Mouse (Mus musculus): ENCODE measurements around the gene Tctn1.

The Tctn1 gene

DNA sequence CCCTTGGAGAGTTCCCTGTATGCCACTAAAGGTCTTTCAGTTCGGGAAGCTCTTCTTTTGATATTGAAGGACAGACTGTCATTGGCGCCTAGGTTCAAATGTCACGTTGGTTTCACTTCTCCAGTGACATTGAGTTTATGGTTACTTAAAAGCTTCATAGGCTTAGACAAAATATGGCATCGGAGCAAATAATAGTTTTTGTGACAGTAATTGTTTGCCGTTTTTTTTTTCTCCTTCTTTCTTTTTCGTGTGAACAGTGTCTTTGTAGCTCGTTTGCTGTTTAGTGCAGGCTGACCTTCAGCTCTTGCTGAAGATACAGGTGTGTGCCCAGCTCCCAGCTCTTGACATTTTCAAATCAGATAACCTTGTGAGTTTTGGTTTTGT is 21.5 kb upstream of the Tctn1 start:
- no peak for DNase-seq (ENCODE audit: low read depth)

DNA sequence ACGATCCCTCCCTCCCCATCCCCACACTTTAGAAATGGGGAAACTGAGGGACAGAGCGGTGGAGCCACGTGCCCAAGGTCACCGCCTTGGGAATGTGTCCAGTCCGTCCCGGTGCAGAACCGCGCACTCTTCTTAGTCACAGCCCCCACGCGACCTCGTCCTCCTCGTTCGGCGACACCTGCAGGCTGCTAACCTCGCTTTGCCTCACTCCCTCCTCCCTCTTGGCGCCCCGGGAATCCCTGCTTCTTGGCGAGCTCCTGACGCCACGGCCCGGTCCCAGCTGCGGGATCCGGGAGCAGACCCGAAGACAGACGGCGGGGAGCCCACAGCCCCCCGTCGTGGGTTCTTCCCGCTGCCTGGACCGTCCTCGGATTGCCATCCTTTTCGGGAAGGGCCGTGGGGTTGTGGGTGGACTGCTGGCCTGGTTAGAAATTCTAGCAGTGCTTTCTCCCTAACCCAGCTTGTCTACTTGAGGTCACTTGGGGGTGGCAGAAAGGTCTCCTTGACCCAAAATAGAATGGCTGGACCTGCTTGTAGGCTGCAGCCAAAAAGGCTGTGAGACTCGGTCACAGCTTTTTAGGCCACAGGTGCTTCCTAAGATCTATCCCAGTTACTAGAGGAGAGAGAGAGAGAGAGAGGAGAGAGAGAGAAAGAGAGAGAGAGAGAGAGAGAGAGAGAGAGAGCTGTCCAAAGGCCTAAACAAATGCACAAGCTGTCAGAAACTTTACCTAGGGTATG is 20.9 kb upstream of the Tctn1 start:
- DNase-seq (ENCODE audit: low read depth), result peak; percentile 47

DNA sequence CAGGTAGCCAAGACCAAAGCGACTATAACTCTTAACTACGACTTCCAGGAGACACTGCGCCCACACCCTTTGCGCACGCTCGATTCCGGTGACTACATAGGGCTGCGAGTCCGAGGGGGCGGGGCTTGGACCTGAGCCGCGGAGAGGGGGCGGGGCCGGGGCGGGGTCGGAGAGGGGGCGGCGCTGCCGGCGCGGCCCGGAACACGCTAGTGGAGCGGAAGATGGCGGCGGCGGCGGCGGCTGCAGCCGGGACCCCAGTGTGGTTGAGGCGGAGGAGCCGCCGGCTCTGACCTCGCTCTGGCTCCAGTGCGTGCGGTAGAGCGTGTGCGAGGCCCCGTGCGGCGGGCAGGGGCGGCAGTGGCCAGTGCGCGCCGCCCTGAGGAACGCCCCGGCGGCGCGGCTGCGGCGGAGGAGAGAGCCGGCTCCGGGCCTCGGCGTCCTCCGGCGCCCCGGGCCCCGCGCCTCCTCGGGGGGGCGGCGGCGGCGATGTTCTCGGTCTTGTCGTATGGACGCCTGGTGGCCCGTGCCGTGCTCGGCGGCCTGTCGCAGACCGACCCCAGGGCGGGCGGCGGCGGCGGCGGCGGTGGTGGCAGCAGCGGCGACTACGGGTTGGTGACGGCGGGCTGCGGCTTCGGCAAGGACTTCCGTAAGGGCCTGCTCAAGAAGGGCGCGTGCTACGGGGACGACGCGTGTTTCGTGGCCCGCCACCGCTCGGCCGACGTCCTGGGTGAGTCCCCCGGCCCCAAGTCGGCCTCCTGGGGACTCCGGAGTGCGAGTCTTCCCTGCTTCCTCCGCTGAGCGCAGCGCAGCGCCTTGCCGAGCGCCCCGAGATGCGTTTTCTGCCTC is 20.1 kb upstream of the Tctn1 start, which contains the start of gene Pptc7:
Gene Pptc7 (plus strand): TSS at position 183 of the 846 bp plus-strand sequence.
- DNase-seq (ENCODE audit: low read depth), result peak; percentile 92

DNA sequence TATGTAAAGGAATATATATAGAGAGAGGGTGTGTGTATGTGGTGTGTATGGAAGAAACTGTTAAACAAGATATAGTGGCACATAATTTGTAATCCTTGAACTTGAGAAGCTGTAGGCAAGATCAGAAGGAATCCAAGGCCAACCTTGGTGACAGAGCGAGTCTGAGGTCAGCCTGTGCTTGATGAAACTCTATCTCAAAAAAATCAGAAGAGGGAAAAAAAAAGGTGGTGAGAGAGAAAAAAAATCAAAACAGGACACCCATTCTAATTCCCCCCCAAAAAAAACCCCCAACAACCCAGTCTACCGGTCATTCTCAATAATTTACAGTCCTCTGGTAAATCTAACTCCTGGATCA is 19.5 kb upstream of the Tctn1 start:
- no peak for DNase-seq (ENCODE audit: low read depth)

DNA sequence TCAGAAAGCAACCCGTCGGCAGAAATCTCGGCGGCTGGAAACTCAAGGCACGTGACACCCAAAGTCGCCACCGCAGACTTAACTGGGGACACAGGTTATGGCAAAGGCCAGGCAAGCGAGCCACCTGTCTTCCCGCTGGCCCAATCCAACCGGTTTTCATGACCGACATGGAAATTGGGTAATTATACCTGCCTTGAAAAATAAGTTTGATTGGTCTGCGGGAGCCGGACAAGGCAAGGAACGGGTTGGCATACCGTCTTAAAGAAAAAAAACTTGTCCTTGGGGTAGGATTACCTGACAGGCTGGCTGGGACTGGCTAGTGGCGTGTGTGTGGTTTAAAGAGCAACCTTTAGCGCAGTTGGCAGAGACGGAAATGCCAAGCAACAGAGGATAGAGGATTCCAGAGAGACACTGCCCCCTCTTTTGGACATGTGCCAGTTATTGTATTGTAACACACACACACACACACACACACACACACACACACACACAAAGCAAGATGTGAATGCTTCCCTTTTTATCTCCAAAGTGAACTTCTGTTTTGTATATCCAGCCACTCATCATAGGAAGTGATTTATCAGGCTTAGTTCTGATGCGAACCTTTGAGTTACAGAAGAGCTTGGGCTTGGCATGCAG is 16.7 kb upstream of the Tctn1 start:
- peak; percentile 50 for DNase-seq (ENCODE audit: low read depth)

DNA sequence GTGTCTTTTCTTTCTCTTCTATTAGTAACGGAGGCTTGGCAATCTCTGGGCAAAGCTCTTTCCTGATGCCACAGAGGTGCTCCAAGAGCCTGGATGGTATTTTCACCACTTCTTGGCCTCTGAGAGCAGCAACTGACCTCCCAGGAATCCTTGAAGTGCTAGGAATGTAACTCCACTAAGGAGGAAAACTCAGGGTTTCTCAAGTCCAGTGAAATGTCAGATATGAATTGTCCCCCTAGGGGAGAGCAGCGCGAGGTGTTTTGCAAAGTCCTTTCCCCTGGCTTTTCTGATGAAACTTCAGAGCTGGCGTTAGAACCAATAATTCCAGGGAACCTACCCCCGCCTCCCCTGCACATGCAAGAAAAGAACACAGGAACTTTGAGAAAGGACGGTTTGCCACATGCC is 16.2 kb upstream of the Tctn1 start:
- no peak for DNase-seq (ENCODE audit: low read depth)

DNA sequence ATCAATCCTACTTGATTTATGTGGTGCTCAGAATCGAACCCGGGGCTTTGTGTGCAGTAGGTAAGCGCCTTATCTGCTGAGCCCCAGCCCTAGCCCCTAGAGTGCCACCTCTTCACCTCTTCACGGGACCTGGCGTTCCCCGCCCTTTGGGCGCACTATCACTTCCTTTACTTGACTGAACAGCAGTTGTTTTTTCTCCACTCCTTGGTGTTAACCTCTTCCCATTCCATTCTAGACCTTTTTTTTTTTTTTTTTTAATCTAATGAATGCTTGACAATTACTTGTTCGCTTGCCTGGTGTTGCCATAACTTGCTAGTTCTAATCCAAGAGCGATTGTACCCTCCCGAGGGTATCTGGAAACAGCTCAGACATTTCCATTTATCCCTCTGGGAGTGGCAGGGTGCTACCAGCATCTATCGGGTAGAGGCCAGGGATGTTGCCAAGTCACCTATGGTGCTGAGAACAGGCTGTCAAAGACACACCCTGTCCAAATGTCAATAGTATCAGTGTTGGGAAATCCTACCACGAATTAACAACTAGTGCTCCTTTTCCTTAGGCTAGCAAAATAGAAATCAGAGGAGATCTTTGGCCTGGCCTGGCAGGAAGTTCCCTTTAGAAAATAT is 15.7 kb upstream of the Tctn1 start:
- DNase-seq (ENCODE audit: low read depth), result no peak

DNA sequence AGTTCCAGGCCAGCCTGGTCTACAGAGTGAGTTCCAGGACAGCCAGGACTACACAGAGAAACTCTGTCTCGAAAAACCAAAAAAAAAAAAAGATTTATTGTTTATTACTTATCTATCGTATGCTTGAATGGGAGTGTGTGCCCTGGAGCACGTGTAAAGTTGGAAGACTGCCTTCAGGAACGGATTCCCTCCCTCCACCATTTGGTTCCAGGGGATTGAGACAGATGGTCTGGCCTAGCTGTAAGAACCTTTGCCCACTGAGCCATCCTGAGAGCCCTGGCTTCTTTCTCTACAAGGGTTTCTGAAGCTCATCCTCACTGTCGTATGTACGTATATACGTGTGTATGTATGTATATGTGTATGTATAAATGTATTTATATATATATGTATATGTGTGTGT is 14.7 kb upstream of the Tctn1 start:
- DNase-seq (ENCODE audit: low read depth), result no peak

DNA sequence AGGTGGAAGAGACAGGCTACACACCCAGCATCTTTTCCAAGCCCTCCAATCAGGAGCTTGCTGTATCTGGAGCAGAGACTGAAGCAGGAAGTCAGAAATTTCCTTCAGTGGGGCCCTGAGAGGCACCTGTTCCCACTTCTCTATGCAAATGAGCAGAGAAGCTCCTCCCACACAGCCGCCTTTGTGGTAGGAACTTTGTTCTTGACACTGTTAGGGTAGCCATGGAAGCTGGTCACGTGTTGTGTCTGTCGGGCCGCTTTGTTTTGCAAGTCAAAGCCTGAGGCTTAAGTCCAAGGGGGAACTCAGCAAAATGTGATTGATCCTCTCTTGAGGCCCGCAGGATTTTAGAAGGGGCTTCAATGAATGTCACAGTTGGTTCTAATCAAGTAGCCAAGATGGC is 10.5 kb upstream of the Tctn1 start:
- DNase-seq (ENCODE audit: low read depth), result no peak

DNA sequence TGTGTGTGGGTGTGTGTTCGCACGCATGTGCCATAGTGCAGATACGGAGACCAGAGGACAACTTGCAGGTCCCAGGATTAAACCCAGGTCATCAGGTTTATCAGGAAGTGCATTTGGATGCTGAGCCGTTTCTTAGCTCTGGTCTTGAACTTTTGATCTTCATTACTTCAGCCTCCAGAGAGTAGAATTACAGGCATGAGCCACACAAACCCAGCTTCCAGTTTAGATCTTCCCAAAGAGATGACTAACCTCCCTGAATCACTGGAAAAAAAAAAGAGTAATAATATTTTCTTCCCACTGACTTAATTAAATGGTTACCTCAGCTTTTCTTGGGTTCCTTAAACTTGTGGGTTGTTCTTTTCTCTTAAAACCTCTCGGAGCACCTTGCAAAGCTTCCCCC is 8.6 kb upstream of the Tctn1 start:
- DNase-seq (ENCODE audit: low read depth), result no peak

DNA sequence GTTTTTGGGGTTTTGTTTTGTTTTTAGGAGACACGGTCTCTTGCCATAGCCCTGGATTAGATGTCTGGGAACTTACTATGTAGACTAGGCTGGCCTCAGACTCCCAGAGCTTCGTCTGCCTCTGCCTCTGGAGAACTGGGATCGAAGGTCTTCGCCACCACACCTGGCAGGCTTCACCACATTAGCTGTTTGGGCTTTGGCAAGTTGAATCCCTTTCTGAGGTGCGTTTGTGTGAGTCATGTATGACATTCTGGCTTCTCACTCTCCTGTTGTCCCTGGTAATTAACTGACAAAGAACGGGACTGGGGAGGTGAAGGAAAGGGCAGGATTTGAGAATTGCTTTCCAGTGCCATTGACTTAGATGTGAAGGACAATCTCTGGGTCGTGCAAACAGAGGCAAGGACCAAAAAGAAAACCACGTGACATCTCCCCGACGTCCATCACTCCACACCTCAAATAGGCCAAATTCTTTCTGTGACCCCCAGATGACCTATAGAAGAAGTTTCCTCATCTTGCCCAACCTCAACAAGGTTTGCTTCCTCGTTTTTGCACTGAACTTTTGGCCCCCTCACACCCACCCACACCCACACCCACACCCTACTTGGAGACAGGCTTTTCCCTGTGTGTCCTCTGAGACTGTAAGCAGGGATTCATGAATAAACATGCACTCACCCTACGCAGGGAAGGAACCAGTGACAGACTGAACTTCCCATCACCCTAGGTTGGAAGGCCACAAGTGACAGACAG is 4.8 kb upstream of the Tctn1 start:
- DNase-seq (ENCODE audit: low read depth), result no peak

DNA sequence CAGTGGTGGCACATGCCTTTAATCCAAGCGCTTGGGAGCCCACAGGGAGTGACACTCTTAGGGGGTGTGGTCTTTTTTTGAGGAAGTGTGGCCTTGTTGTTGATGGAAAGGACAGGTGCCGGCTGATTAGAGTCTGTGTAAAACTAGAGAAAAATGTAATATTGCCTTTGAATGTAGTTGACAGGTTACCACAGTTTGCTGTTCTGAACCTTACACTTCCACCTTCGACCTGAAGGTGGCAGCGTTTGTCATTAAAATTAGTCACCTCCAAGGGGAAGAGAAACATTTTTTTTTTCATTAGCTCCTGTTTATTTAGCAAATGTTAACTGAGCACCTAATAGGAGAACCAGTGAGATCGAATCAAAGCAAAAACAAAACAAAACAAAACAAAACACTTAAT is 3.6 kb upstream of the Tctn1 start:
- peak; percentile 82 for DNase-seq (ENCODE audit: low read depth)

DNA sequence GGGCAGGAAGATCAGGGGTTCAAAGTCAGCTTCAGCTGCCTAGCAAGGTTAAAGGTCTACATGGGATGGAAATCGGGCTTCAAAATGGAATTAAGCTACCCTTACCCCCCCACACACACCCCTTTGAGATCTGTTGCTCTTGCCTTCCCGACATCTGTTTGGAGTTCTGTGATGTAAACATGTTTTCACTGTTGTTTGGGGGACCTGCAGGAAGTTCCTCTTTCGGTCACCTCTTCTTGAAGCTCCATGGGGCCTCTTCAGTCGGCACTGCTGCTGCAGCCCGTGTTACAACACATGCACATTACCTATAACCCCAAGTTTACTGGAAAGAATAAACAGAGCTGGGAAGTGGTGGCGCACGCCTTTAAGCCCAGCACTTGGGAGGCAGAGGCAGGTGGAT is 2.9 kb upstream of the Tctn1 start:
- no peak for DNase-seq (ENCODE audit: low read depth)

DNA sequence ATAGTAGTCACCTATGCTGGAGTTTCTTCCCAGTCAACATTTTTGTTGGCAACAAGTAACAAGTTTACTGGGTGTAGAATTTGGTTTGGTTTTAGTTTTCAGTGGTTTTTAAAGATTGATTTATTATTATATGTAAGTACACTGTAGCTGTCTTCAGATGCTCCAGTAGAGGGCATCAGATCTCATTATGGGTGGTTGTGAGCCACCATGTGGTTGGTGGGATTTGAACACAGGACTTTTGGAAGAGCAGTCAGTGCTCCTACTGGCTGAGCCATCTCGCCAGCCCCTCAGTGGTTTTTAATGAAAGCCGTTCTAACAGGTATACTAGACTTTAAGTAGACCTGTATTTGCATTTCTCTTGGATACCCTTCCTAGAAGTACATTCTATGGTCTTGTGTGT is 1.7 kb upstream of the Tctn1 start:
- peak; percentile 42 for DNase-seq (ENCODE audit: low read depth)

DNA sequence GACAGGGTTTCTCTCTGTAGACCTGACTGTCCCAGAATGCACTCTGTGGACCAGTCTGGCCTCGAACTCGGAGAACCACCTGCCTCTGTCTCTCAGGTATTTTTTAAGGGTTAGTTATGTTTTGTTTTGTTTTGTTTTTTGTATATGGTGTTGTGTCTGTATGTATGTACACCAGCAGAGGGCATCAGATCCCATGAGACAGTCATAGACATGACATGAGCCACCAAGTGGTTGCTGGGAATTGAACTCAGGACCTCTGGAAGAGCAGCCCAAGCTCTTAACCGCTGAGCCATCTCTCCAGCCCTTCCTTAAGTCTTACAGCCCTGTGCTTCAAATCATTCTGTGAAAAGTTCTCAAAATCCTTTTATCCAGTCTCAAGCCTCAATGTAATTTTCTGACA is 927 bp upstream of the Tctn1 start:
- peak; percentile 82 for DNase-seq (ENCODE audit: low read depth)

DNA sequence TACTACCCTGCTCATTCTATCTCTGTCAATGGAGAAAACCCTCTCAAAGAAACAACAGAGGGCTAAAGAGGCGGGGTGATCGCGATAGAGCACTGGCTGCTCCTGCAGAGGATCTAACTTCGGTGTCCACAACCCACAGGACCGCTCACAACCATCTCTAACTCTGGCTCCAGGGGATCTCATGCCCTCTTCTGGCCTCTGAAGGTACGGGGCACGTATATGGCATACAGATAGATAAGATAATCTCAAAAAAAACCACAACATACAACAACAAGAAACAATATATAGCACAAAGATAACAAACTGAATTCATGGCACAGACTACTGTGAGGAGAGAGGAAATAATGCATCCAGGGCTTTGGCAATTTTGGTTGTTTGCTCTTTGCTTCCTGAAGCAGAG is 2.2 kb downstream of the Tctn1 start:
- DNase-seq (ENCODE audit: low read depth), result peak; percentile 67

DNA sequence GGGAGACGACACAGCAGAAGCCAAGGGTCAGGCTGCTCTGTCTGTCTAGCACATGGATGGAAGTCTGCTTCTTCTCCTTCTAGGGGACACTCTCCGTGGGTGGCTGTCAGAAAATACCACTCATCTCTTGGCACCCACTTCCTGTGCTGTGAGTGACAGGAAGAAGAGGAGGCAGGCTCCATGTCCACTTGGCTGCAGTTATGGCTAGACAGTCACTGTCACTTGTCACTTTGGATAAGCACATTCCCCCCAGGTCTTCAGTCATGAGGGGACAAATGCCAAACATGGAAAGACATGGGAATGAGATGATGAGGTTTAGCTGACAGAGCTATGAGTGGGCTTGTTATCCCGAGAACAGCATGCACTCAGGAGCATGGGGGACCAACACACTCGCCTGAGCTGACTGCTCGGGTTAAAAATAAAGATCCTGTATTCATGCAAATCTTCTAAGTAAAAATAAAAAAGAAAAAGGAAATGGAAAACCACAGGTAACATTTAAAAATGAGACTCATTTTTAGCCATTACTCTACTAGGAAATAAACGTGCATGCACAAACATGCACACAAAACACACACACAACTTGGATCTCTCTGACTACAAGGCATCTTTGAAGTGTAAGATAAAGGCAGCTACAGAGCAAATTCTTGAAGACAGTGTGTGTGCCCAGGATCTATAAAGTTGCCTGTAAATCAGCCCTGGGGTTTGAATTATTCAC is 6.1 kb downstream of the Tctn1 start:
- no peak for DNase-seq (ENCODE audit: low read depth)

DNA sequence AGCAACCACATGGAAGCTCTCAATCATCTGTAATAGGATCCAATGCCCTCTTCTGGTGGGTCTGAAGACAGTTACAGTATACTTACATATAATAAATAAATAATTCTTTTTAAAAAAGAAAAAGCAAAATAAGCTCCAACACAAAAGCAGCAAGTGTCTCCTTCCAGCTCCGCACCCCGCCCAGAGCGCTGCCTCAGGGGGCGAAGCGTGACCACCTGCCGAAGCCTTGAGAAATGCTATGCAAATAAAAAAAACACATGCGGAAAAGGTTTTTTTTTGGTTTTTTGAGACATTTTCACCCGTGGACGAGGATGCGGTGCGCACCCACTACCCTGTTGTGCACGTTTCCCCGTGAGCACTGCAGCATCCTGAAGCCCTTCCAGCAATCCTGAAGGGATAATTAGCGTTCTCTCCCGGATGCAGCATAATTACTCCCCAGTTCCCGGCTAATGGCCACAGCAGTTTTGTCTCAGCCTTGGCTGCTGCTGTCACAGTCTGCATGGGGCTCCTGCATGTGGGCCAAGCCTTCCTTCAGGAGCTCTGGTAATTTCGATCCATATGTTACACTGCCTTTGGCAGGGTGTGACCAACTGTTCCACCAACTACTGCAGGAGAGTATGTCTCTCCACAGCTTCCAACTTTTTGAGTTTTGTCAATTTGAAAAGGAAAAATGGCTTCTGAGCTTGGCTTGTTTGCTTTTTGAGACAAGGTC is 12.2 kb downstream of the Tctn1 start:
- no peak for DNase-seq (ENCODE audit: low read depth)

DNA sequence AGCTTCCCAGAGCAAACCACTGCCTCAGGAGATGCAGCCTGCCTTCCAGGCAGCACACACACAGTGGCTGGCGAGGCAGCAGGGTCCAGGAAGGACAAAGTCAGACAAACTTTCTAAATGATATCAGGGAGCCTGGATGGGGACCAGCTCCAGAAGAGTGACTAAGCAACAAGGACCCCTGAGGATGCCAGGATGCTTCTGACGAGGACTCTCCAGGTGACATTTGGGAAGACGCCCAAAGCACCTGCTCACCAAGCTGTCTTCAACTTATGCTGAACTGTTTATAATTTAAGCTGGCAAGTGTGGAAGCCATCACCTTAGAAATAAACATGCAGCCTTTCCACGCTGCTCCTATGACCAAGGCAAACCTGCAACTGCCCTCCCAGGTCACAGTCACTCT is 15.0 kb downstream of the Tctn1 start:
- DNase-seq (ENCODE audit: low read depth), result no peak

DNA sequence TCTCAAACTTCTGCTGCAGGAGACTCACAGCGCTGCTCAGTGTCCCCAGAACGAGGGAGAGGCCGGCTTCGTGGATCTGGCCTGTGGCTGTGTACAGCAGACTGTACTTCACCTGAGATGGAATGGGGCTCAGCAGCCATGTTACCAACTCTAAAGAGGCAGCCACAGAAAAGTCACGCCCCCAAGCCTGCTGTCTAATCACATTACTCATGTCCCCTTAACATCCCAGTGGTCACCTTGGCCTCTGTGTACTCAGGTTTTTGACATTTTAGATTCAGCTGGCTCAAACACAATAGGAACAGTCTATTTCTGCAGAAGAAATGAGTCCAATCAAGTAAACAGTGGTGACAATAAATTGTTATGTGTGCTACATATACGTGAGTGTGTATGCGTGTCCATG is 16.3 kb downstream of the Tctn1 start:
- DNase-seq (ENCODE audit: low read depth), result no peak

DNA sequence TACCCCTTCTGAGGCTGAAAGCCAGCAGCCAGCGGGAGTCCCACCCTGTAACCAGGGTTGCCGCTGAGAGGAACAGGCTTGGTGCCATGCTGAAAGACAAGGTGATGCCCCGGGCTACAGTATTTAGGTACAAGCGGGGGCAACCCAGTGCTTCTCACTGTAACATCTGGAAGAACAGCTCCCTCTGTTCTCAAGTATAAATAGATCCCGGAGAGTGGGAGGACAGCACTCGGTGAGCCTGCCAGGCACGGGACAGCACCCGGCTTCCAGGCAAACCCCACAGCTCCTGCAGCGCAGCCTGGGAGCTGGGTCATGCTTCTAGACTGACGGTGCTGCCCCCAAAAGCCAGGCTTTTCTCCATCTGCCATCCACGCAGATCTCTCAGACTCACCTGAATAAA is 16.7 kb downstream of the Tctn1 start:
- no peak for DNase-seq (ENCODE audit: low read depth)

Measured in 416B (cell line).